Mouse (Mus musculus) kidney, adult 11 months (tissue): ENCODE results near the gene Pbld1.
A peak's percentile ranks its signal among the peaks of the same experiment; 100 is the strongest.
"Not testable (repeated sequence)": the region's sequence is repeated elsewhere in the genome, so short reads cannot be mapped to it uniquely, and the experiment has no call there.

Experiments
- DNase-seq: peaks from one replicate; pipeline ENCODE4 v3.0.0; 2022

The Pbld1 gene

GRCm38 (mm10) chr10:63043154-63043553, 16.8 kb upstream of the Pbld1 start:
- DNase-seq, result no peak

GRCm38 (mm10) chr10:63047751-63048150, 12.2 kb upstream of the Pbld1 start:
- no peak for DNase-seq

GRCm38 (mm10) chr10:63049106-63049505, 10.9 kb upstream of the Pbld1 start:
- DNase-seq, result peak; percentile 37

GRCm38 (mm10) chr10:63051267-63051666, 8.7 kb upstream of the Pbld1 start:
- DNase-seq, result no peak

- DNase-seq, result no peak
Measured at GRCm38 (mm10) chr10:63052011-63052410, 8.0 kb upstream of the Pbld1 start.

- no peak for DNase-seq
Measured at GRCm38 (mm10) chr10:63053007-63053406, 7.0 kb upstream of the Pbld1 start.

- not testable (repeated sequence) for DNase-seq
Measured at GRCm38 (mm10) chr10:63054071-63054470, 5.9 kb upstream of the Pbld1 start.

- DNase-seq, result no peak
Measured at GRCm38 (mm10) chr10:63054586-63054985, 5.4 kb upstream of the Pbld1 start.

- DNase-seq, result peak; percentile 76
Measured at GRCm38 (mm10) chr10:63056966-63057750, 2.8 kb upstream of the Pbld1 start.

GRCm38 (mm10) chr10:63060406-63060805, 444 bp downstream of the Pbld1 start:
- peak; percentile 88 for DNase-seq

GRCm38 (mm10) chr10:63061266-63061665, 1.3 kb downstream of the Pbld1 start:
- DNase-seq, result peak; percentile 73

- peak; percentile 78 for DNase-seq
Measured at GRCm38 (mm10) chr10:63062696-63063095, 2.7 kb downstream of the Pbld1 start.

GRCm38 (mm10) chr10:63063365-63063764, 3.4 kb downstream of the Pbld1 start:
- no peak for DNase-seq

GRCm38 (mm10) chr10:63064516-63064915, 4.6 kb downstream of the Pbld1 start:
- peak; percentile 63 for DNase-seq

GRCm38 (mm10) chr10:63065561-63065960, 5.6 kb downstream of the Pbld1 start:
- DNase-seq, result no peak

GRCm38 (mm10) chr10:63065988-63066387, 6.0 kb downstream of the Pbld1 start:
- DNase-seq, result peak; percentile 78

- DNase-seq, result no peak
Measured at GRCm38 (mm10) chr10:63086304-63086703, 26.3 kb downstream of the Pbld1 start.

GRCm38 (mm10) chr10:63089103-63089757, 29.3 kb downstream of the Pbld1 start:
- DNase-seq, result no peak

GRCm38 (mm10) chr10:63089758-63090571, 30.0 kb downstream of the Pbld1 start:
- no peak for DNase-seq

GRCm38 (mm10) chr10:63091915-63092314, 32.0 kb downstream of the Pbld1 start:
- DNase-seq, result no peak

GRCm38 (mm10) chr10:63092616-63093550, 32.9 kb downstream of the Pbld1 start:
- no peak for DNase-seq

GRCm38 (mm10) chr10:63096757-63097156, 36.8 kb downstream of the Pbld1 start:
- DNase-seq, result no peak
